Mouse (Mus musculus) kidney, adult 18-20 months (tissue): Measurements from ENCODE around the gene Cbfa2t3.

ENCODE experiments used
- DNase-seq: peaks from one replicate; pipeline ENCODE4 v3.0.0; 2021

The Cbfa2t3 gene

GRCm38 (mm10) chr8:122699005-122699492, at the start of gene Cbfa2t3:
Gene Cbfa2t3 (minus strand): TSS chr8:122699109.
- no peak for DNase-seq

DNA sequence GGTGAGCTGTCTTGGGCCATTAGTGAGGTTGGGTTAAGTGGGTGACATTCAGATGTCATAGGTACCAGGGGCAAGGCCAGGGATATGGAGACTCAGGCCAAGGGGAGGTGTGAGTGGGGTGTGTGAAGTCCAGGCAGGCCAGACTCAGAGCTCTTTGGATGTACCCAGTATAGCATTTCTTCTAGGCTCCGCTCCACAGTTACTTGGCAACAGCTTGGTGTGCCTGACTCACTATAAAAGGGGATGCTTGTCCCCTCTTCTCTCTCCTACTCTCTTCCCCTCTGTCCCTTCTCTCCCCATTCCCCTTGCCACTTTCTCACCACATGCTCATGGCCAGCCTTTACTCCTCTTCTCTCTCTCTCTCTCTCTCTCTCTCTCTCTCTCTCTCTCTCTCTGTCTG, 48.9 kb upstream of the Cbfa2t3 start:
- no peak for DNase-seq

DNA sequence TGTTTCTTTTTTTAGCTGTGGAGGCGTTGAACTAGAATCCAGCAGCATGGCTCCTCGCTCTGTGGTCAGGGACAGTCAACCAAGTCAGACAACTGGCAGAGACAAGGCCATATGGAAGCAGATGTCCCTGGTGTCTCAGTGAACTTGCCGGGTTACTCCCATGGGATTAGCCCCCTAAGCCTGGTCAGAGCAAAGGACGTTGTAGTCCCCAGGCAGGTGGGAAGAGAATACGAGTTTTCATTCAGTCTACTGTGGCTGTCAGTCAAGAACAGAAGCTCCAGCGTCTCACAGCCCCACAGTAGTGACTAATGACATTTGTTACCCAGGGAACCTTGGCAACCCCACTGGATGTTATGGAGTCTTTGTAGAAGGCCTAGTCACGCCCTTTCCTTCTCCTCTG, 47.5 kb upstream of the Cbfa2t3 start:
- DNase-seq: no peak

- DNase-seq: no peak
Observed at GRCm38 (mm10) chr8:122745750-122746275, 46.9 kb upstream of the Cbfa2t3 start.

DNA sequence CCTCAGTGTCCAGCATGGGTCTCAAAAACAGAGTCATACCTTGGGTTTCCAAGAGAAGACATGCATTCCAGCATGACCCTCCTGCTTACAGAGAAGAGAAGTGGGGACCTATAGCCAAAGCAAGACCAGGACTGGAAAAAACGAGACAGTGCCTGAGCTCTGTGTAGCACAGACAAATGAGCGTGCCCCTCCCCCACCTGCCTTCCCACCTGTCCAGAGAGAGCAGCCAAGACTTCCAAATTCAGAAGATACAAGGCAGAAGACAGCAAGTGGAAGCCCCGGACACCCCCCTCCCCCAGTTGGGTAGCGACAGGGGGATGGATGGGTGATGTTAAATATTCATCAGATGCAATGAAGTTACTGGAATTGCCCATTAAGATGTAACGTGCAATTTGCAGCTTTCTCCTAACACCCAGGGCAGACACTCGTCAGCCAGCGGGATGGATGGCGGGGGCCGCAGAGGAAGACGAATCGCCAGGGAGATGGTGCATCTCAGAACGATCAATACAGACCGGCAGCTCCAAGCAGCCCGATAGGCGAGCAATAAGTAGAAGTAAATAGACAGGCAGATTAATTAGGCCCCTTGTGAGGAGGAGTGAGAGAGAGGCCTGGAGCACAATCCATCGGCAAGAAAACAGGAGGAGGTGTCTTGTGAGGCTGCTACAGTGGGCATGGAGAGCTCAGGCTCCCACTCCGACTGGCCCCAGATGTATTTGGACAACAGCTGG, 46.3 kb upstream of the Cbfa2t3 start:
- DNase-seq: no peak

- no peak for DNase-seq
Observed at GRCm38 (mm10) chr8:122742471-122742870, 43.6 kb upstream of the Cbfa2t3 start.

DNA sequence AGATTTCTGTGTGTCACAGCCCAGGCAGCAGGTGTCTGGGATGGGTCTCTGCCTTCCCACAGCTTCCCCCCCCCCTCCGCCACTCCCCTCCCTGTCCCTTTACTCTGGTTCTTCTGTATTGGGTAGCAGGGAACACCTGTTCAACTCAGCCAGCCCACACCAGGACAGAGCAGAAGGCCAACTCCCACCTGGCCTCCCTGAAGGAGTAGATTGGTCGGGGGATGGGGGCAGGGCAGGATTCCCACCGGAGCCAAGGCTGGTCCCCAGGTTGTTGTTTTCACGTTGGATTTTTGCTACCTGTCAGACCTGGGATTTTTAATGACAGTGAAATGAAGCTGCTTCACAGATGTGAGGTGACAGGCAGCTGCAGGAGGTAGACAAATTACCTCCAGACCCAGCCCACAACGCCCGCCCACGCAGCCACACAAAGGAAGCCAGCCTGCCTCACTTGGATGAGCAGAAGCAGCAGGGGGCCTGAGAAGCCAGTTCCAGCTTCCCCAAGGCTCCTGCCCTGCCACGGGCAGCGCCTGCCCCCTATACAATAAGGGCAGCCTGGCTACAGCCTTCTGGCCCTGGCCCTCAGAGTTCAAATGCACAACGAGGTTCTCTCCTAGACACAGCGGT, 40.3 kb upstream of the Cbfa2t3 start:
- DNase-seq: no peak

DNA sequence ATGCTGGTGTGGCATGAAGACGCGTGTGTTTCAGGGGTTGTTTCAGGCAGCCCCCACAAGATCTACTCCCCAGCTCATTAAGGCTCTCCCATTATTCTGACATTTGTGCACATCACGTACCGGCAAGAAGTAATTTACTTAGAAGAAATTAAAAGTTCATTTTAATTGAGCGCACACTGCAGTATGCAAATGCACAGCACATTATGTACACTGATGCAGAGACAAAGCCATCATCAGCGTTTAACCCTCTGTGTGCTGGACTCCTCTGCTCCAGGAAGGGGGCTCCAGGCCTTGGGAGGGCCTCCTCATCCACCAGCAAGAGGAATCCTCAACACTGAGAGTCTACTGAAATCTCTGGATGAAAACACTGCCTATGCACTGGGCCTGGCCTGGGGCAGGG, 39.0 kb upstream of the Cbfa2t3 start:
- DNase-seq: no peak

- no peak for DNase-seq
Observed at GRCm38 (mm10) chr8:122737071-122737470, 38.2 kb upstream of the Cbfa2t3 start.

- no peak for DNase-seq
Observed at GRCm38 (mm10) chr8:122736623-122737022, 37.7 kb upstream of the Cbfa2t3 start.

GRCm38 (mm10) chr8:122735542-122736473, 36.9 kb upstream of the Cbfa2t3 start:
- no peak for DNase-seq

DNA sequence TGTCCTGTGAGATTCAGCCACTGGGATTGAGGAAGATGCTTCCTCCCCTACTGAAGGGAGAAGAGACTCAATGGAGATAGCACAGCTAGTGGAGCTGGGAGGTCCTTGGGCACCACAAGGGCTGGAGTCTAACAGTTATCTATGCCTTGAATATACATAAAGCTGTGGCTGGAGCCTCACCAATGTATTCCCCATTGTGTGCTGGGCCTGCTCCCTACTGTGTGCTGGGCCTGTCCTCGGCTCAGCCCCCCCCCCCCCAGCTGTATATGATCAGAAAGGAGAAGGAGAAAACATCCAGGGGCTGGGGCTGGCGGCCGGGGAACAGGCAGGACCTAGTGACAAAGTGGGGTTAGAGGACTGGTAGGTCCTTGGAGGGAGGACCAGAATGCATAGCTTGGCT, 36.2 kb upstream of the Cbfa2t3 start:
- DNase-seq: no peak

DNA sequence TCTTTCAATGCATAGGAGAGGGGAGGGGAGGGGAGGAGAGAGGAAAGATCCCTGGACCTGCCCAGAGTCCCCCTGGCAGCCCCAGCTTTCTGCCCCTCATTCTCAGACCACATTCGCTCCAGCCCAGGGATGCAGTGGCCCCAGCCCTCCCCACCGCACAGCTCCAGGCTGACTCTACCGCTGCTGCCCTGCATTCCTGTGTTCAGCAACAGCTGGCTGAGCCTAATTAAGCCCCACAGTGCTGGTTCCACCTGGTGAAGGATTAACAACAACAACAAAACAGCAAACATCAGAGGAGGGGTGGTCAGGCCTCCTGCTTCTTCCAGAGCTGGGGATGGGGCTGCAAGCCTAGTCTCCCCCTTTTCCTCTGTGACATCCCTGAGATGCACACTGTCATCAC, 29.7 kb upstream of the Cbfa2t3 start:
- DNase-seq: no peak

DNA sequence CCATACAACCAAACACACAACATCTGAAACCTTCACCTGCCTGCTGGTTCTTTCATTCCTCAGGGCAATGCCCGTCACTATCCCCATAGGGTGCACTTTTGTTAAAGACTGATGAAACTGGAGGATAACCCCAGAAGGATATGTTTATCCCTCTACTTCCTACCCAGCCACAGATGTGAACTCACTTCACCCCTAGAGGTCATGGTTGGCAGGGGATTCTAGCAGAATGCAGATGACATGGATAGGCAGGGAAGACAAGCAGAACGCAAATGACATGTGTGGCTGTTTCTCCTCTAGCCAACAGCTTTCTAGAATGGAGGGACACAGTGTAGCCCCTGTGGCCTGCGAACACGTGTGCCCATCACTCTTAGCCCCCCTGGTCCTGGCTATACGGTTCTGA, 28.5 kb upstream of the Cbfa2t3 start:
- DNase-seq: no peak

- no peak for DNase-seq
Observed at GRCm38 (mm10) chr8:122726789-122727188, 27.9 kb upstream of the Cbfa2t3 start.

DNA sequence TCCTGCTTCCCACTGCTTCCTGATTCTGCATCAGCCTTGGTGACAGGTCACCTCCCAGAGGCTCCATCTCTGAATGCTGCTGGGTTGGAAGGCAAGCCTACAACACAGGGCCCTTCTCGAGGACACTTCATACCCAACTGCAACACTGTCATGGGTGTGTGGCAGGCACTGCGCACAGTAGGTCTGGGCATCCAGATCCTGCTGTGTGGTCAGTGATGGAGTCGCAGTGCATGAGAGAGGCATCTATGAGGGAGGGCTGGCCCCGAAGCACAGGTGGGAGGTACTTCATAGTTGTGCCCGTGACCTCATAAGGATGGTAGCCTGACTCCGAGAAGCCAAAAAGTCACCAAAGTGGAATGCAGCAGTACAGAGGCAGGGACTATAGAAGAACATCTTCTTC, 26.3 kb upstream of the Cbfa2t3 start:
- DNase-seq: no peak

DNA sequence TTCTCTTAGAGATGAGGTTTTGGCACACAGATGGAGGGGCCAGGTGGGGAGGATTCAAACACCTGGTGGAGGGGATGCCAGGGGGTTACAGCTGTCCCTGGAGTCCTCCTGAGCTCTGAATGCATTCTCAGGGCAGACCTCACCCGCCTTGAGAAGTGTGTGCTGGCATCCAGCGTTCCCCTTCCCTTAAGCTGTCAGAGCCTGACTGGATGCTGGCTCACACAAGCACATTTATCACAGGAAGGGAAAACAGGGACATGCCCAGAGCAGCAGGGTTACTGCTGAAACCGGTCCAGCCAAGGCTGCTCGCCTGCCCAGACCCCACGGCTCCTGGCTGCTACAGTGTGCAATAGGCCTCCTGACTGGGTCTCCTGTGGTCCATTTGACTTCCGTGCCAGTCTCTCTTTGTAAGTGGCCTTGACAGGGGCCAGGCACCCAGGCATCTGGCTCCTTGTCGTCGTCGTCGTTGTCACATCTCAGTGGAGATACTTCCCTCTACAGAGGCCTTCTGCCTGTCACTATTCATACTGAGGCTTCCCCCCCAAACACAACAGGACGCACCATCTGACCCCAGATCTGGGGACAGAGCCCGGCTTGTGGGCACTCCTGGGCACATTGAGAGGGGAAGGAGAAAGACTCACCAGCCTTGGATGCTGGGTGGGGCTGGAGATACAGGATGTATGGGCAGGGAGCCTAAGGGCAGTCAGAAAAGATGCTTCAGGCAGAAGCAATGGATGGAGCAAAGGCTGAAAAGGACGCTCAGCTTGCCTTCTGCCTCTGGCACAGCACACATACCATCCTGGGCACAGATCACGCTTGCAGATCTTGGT, 22.1 kb upstream of the Cbfa2t3 start:
- DNase-seq: peak; percentile 24

GRCm38 (mm10) chr8:122720070-122720729, 21.3 kb upstream of the Cbfa2t3 start:
- no peak for DNase-seq

DNA sequence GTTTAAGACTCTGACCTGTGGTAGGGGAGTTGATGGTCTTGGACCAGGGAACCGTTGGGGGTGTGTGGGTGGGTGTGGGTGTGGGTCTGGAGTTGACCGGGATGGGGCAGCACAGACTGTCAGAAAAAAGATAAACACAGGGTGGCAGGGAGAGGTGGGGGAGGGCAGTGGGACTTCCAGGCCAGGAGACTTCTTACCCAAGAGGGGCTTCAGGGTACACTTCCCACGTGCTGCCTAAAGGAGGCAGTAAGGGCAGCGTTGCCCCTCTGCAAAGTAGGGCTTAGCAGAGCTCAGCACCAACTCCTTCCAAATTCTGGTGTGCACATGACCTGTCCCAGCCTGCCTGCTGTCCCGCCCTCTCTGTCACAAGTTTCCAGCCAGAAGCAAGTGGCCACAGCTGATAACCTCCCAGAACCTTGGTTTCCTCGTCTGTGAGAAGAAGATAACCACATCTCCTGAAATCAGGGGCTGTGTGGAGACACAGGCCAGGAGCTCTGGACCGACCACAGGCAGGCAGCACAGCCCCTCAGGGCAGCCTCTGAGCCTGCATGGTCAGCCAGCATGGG, 20.7 kb upstream of the Cbfa2t3 start:
- no peak for DNase-seq

- peak; percentile 44 for DNase-seq
Observed at GRCm38 (mm10) chr8:122718711-122719499, 20.0 kb upstream of the Cbfa2t3 start.
